Mouse (Mus musculus) lung, postnatal 0 days (tissue): ENCODE results near the gene Rwdd2a. TPM values are rescaled to one million over a fixed set of nuclear protein-coding genes. Genes with fewer than 3 reads are reported as not detected.

Source experiments
- ATAC-seq: fragments of 200-750 bp; cut with Nextera tagmentation; 2 replicates; pipeline ENCODE4 v1.8.0; 2017; ENCODE audit warnings: moderate library complexity
- DNase-seq: peaks from one replicate; pipeline ENCODE4 v3.0.0-alpha.2; 2016; ENCODE audit warnings: low spot score
- H3K27ac ChIP-seq: fragments of 300-500 bp; sonication (generic); 2 replicates; pipeline ENCODE4 v1.5.1; 2014; ENCODE audit warnings: antibody characterized with exemption, mild to moderate bottlenecking, low read length, mixed read lengths
- H3K27me3 ChIP-seq: fragments of 300-500 bp; sonication (generic); replicated peaks from 2 replicates; pipeline ENCODE4 v1.6.1; 2014; ENCODE audit warnings: low read length, mixed read lengths; ENCODE audit not compliant: insufficient read depth
- H3K36me3 ChIP-seq: fragments of 300-500 bp; sonication (generic); 2 replicates; pipeline ENCODE4 v1.6.1; 2014; ENCODE audit warnings: low read length, mixed read lengths; ENCODE audit not compliant: insufficient read depth
- H3K4me1 ChIP-seq: fragments of 300-500 bp; sonication (generic); 2 replicates; pipeline ENCODE4 v1.6.1; 2014; ENCODE audit warnings: antibody characterized with exemption, low read depth, low read length, mixed read lengths; ENCODE audit not compliant: insufficient read depth
- H3K4me2 ChIP-seq: fragments of 300-500 bp; sonication (generic); replicated peaks from 2 replicates; pipeline ENCODE4 v1.6.1; 2014; ENCODE audit warnings: low read depth, mild to moderate bottlenecking, low read length, moderate library complexity, mixed read lengths
- H3K4me3 ChIP-seq: fragments of 300-500 bp; sonication (generic); 2 replicates; pipeline ENCODE4 v1.5.1; 2014; ENCODE audit warnings: low read depth, low read length
- H3K9ac ChIP-seq: fragments of 300-500 bp; sonication (generic); replicated peaks from 2 replicates; pipeline ENCODE4 v1.6.1; 2014; ENCODE audit warnings: low read depth, mild to moderate bottlenecking
- H3K9me3 ChIP-seq: fragments of 300-500 bp; sonication (generic); 2 replicates; pipeline ENCODE4 v1.6.1; 2016; ENCODE audit warnings: low read length, mixed read lengths
- CTCF ChIP-seq: IDR thresholded peaks from 2 replicates; pipeline ENCODE4 v1.5.1; 2016; ENCODE audit warnings: antibody characterized with exemption, mild to moderate bottlenecking
- EP300 ChIP-seq: IDR thresholded peaks from 2 replicates; pipeline ENCODE4 v1.6.1; 2016; ENCODE audit warnings: antibody characterized with exemption, mild to moderate bottlenecking, control low read depth
- WGBS: fragments of 180-500 bp; shearing (Covaris S2); extraction: QIAGEN DNeasy Blood & Tissue Kit; methylation state at CpG from one replicate; pipeline ENCODE4 v1.1.7; 2014; 5-methylcytosine and 5-hydroxymethylcytosine counted together
- polyA plus RNA-seq: library from polyadenylated mRNA; unstranded; fragments of >200 nt; fragmentation: Nextera tagmentation; extraction: Ambion mirVana; gene quantifications from 2 replicates; pipeline ENCODE4 v1.2.1, GENCODE M21; 2015

Rwdd2a gene
- polyA plus RNA-seq, 1 experiment from 2014 or later, result 6.7 TPM

DNA sequence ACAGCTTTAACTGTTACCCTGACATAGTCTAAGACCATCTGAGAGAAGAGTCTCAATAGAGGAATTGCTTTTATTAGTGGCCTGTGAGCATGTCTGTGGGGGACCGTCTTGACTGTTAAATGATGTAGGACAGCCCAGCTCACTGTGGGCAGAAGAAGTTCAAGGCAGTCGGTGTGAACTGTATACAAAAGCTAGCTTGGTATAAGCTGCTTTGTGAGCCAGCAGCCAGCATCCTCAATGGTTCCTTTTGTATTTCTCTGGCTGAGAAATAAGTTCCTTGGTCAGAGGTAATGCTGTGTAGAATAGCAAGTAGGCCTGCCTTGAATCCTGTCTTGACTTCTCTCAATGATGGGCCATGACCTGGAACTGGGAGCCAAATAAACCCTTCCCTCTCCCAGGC lies 50.3 kb downstream of the Rwdd2a start:
- no peaks in the 10 kb centered on the region for H3K4me1 ChIP-seq
- H3K9me3 ChIP-seq, result no peaks in the 10 kb centered on the region
- H3K4me2 ChIP-seq, result no peak overlapping the region
- no peak for ATAC-seq
- no peak for TF ChIP-seq EP300
- no peak for TF ChIP-seq CTCF
- H3K36me3 ChIP-seq, result no peaks in the 10 kb centered on the region
- no peaks in the 10 kb centered on the region for H3K27me3 ChIP-seq
- DNase-seq, result no peak
- 79% methylated on average over 2 of the region's 2 CpGs for WGBS
- H3K27ac ChIP-seq, result no peak overlapping the region
- H3K9ac ChIP-seq, result no peak overlapping the region
- H3K4me3 ChIP-seq, result no peak overlapping the region

DNA sequence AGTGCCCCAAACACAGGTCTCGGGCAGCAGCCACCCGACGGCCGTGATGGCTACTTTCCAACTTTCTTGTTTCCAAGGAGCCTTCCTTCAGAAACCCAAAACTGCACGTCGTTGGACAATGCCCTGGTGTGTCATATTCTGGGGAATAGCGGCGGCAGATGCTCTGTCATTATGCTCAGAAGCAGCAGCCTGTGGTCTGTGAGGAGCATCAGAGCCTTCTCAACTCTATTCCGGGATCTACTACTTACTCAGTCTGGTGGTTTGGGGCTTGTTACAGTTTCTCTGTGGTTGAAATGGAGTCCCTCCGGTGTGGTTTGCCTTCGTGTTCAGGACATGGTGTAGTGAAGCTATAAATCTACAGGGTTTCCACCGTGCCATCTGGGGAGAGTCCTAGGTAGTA lies 52.2 kb downstream of the Rwdd2a start:
- Histone ChIP-seq H3K27ac (no peak overlapping the region), H3K27me3 (no peaks in the 10 kb centered on the region), H3K4me1 (no peaks in the 10 kb centered on the region), H3K9ac (no peak overlapping the region), H3K4me2 (no peak overlapping the region), H3K36me3 (no peaks in the 10 kb centered on the region), H3K4me3 (no peak overlapping the region), H3K9me3 (no peaks in the 10 kb centered on the region)
- DNase-seq (no peak), ATAC-seq (no peak)
- TF ChIP-seq CTCF, result no peak
- TF ChIP-seq EP300, result no peak
- 71% methylated on average over 12 of the region's 12 CpGs for WGBS

Other genes starting within 250 kb of the Rwdd2a start
- gene Ube2cbp, start 107.0 kb upstream of the Rwdd2a start, polyA plus RNA-seq, result 0.58 and 1.4 TPM in 2 replicates
- 12.5 and 14.2 TPM in 2 replicates for gene Dop1a, start 104.8 kb upstream of the Rwdd2a start, polyA plus RNA-seq
- 20.5 and 24.6 TPM in 2 replicates for gene Pgm3, start 149 bp upstream of the Rwdd2a start, polyA plus RNA-seq
- 48.7 and 51.1 TPM in 2 replicates for gene Me1, start 124.0 kb downstream of the Rwdd2a start, polyA plus RNA-seq
- 18.0 and 29.2 TPM in 2 replicates for gene Prss35, start 171.7 kb downstream of the Rwdd2a start, polyA plus RNA-seq